Mouse (Mus musculus) embryo, embryonic 10 days (tissue): ENCODE measurements around the gene Tex13c2.
A peak's percentile ranks its signal among the peaks of the same experiment; 100 is the strongest.

ENCODE experiments used
- DNase-seq: peaks from one replicate; pipeline ENCODE4 v3.0.0-alpha.2; 2015; ENCODE audit warnings: low spot score

Gene Tex13c2

DNA sequence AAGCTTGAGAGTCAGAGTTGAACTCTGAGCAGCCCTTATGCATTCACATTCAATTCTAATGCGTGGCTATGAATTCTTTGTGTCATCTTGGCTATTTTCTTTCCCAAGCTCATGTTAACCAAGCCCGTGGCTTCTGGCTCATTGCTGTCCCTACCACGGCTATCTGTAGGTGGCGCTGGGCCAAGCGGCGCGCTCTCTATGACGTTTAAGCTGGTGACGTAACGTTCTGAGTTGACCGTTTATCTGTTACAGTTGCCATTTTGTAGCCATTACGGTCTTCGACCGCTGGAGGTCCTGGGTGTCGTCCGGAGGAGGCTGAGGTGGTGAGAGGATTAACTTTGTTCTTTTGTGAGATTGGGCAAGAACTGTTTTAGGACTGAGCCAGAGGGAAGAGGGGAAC is at the start of gene Tex13c2:
Gene Tex13c2, plus strand, starts transcription at position 246 of the 400 bp plus-strand sequence.
- no peak for DNase-seq

DNA sequence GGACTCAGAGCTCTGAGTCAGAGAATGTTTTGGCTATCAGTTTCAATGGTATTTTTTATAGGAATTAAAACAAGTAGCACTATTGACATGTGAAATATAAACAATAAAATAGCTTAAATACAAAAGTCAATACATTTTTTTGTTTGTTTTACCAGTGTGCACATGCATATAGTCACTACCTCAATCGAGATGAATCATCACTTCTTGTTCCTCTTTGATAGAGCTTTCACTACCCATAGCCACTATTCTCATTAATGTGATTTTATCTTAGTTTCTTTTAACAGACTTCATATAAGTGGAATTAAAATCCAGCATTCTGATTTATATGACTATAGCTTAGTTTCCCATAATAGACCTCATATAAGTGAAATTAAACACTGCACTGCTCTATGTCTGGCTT is 39.2 kb upstream of the Tex13c2 start:
- no peak for DNase-seq

DNA sequence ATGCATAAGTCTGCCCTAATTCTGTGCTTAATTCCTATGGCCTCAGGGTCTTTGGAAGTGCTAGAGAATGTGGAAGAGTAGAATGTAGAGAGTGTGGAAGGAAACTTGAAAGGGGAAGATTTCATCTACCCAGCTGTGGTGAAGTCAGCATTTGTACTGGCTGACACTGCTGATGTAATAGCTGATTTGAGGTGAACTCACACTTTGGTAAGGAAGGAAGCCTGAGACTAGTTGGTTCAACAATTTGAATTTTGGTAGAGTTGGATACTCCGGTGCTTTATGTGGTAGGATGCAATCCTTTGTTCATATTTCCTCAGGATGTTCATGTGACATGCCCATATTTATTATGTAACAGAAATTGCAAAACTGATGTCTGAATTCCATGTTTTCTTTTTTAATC is 36.5 kb upstream of the Tex13c2 start:
- no peak for DNase-seq

DNA sequence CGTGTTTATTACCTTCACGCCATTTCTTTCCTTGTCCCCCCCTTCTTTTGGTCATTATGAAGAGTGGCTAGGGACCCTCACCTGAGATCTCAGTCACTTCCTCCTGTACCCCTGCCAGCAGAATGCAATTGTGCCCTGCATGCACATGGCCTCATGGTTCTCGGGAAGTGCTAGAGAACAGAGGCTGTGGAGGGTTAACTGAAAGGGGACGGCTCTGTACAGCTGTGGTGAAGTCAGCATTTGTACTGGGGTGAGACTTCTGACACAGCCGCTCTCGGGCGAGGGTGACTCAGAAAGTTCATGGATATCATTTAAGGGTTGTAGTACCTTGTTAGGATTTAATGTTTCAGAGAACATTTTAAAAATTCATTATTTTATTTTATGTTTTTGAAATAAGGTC is 35.0 kb upstream of the Tex13c2 start:
- DNase-seq = no peak

DNA sequence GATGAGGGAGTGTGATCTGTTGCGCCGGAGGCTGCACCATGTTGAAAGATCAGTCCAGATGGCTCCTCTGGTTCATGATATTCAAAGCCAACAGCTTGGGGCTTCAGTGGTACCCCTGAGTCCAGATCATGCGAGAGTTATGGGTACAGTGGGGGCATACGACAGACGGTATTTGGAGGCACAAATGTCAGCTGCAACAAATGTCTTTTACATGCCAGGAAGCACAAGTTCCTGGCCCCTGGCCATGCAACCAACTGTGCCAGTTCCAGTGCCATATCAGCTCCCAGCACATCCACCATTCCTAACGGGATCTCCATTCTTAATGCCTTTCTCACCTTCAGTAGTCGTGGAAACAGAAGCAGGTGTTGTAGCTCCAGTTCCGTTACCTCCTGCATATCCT is 845 bp downstream of the Tex13c2 start:
- no peak for DNase-seq

DNA sequence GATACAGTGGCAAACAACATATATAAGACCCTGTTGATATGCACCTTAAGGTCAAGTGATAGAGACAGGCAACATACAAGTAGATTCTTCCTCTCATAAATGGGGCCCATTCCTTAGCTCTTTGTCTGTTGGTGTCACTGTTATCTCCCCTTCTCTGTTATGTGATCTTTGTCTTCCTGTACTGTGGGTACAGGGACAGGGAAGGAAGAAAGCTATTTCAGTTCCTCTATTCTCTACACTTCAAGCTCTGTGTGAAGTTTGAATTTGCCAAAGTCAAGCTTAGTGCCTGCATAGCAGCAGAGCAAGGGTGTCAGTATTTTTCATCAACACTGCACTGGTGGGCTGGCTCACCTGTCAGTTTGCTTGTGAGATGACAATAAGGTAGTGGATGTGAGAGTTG is 11.0 kb downstream of the Tex13c2 start:
- DNase-seq = no peak

DNA sequence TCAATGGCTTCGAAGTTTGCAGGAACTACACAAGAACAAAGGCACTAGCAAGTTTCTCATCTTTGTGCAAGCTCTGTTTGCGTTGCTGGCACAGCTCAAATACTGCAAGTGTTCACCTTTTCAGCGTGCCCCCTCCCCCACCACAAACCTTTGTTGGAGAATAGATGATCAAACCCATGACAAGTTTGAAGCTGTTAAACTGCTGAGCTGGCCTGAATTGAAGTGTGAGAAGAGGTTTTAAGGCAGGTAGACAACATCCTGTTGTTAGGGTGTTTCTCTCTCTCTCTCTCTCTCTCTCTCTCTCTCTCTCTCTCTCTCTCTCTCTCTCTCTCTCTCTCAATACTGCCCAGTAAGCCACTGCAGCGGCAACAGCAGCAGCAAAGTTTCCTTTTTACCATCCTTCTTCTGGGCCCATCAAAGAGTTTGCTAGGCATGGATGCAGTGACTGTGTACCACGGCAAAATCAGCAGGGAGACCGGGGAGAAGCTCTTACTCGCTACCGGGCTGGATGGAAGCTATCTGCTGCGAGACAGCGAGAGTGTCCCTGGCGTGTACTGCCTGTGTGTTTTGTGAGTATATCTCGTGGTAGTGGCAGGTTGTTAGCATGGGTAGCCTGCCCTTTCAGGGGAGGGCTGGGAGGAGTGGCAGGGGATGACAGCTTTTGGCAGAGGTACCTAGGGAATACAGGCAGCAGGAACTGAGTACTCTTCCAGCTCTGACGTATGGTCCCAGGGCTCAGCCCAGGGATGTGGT is 13.0 kb downstream of the Tex13c2 start, which contains the start of gene Sh2d1a:
Gene Sh2d1a, plus strand, starts transcription at position 163 of the 753 bp plus-strand sequence.
- DNase-seq = no peak

DNA sequence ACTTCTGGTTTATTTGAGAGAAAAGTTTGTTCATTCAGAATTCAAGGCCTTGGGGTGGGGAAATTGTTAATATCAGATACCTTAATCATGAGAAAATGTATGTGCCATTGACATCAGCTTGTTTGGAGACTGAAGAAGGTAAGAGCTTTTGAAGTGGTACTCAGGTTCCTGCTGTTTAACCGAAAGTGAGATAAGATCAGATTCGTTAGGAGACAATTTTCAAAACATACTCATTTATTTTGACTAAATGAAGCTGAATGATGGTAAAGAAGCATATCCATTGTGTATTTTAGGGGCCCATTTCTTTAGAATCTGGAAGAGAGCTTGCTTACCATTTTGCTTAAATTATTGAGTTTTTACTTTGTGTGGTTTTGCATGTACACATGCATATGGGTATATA is 21.6 kb downstream of the Tex13c2 start:
- DNase-seq = no peak

DNA sequence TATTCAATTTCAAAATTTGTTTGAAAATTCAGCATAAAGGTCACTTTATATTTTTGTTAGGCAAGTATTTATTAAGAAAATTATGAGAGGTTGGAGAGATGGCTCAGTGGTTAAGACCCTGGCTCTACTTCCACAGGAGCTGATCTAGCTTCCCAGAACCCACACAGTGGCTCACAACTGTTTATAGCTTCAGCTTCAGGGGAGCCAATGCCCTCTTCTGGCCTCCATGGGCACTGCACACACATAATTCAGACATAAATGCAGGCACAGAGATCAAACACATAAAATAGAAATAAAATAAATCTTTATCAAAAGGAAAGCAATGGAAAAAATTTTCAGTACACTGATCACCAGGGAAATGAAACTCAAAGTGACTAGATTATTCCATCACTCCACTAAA is 23.1 kb downstream of the Tex13c2 start:
- peak; percentile 22 for DNase-seq

DNA sequence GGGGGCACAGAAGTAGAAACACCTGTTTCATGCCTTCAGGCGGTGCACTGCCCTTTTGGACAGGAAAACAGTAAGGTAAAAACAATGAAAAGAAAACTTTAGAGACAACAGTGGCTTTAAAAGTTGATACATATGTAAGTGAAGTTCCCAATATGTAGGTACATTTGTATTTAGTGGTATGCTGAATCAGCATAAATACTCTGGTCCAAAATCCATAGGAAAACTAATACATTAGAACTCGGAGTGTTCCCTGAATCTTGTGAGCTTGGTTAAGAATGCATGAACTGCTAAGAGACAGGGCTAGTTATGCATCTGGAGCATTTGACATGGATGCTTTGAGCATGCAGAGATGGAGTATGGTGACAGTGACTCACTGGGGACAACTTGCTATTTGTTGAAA is 33.4 kb downstream of the Tex13c2 start:
- no peak for DNase-seq

DNA sequence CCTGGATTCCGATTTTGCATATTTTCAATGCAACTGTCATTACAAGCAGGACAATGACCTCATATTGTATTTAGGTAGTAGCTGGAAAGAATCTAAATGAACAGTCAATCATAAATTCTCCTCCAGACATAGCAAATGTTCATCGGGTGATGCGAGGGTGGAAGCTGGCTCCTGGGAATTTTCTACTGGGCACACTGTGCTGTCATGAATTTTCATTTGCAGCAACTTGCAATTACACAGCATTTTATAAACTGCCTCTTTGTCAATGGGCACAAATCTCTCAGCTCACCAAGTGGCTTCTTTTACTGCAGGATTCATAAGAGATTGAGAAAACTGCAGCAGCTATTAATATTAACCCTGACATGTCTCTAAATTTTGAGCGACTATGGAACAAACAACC is 41.2 kb downstream of the Tex13c2 start:
- DNase-seq = no peak

DNA sequence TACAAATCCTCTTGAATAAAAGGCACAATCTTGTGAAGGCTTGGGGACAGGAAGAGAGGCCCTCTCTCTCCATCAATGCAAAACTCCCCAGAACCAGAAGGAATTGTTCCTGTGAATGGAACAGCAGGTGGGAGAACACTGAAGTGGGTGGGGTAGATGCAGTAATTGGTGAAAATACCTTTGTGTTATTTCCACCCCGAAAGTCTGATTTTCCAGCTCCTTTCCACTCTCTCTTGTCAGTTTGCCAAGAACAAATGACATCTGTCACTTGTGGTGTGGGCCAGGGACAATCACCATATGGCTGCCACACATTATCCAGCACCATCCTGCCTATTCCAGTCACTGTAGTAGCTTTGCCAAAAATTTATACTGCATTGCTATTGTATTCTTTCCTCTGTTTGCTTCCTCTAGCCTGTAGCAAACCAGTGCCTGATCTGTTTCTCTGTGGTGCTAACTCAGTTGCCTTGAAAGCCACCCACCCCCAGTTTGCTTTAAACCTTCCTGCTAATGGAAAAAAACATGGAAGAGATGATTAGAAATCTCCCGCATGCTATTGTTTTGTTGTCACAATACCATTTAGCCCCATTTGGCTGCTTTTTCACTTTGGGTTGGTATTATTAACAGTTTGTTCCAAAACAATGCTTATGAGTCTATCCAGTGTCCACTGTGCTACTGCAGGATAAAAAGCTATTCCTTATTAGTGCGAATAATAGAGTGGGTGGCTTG is 50.7 kb downstream of the Tex13c2 start:
- DNase-seq = no peak

DNA sequence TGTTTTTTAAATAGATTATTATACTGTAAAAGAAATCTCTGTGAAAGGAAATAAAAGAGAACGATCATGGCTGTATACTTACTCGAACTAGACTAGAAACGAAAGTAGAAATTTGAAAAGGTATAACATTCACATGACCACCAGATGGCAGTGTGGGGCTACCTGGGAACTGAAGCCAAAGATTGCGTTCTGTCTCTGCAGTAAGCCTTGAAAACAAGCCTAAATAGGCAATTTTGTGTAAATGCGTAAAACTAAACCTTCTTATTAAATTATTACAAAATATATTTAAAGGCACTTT is 51.2 kb downstream of the Tex13c2 start:
- DNase-seq = peak; percentile 83
